Comparison of ENCODE assay signal across 16 mouse cellular contexts in genomic region chrX:100825557-100825956, GRCm38 (mm10).
"Had no signal": no experiment of that assay in that cellular context is flagged by ENCODE, and none has a peak within 500 bp of the region (broad histone marks: within the 10 kb centered on the region; RNA-seq: fewer than 3 reads in every experiment).

No protein-coding gene starts in this region.

- H3K4me2 ChIP-seq: neural tube, embryonic 13.5 days; neural tube, embryonic 15.5 days; stomach, embryonic 15.5 days had no signal

- H3K36me3 ChIP-seq: neural tube, embryonic 13.5 days; neural tube, embryonic 15.5 days; stomach, embryonic 15.5 days had no signal

- H3K27me3 ChIP-seq: neural tube, embryonic 13.5 days; neural tube, embryonic 15.5 days; stomach, embryonic 15.5 days had no signal

- H3K4me1 ChIP-seq: neural tube, embryonic 13.5 days; neural tube, embryonic 15.5 days; stomach, embryonic 15.5 days had no signal

- H3K9ac ChIP-seq: neural tube, embryonic 13.5 days; neural tube, embryonic 15.5 days; stomach, embryonic 15.5 days had no signal

- H3K9me3 ChIP-seq: neural tube, embryonic 13.5 days; neural tube, embryonic 15.5 days; stomach, embryonic 15.5 days had no signal

- H3K27ac ChIP-seq: neural tube, embryonic 13.5 days; neural tube, embryonic 15.5 days; stomach, embryonic 15.5 days; stomach, postnatal 0 days had no signal

- H3K4me3 ChIP-seq: neural tube, embryonic 13.5 days; neural tube, embryonic 15.5 days; stomach, embryonic 15.5 days had no signal

- DNase-seq: retina, postnatal 1 day; right cerebral cortex, adult 18-20 months; right cerebral cortex, postnatal 14 days; right cerebral cortex, postnatal 25 days; right cerebral cortex, postnatal 4 days; spleen, adult 18-20 months; thymus, adult 18-20 months; thymus, adult 2 months; thymus, postnatal 14 days; thymus, postnatal 25 days; thymus, postnatal 36 days; thymus, postnatal 4 days had no signal
